Mouse (Mus musculus) forebrain, embryonic 15.5 days (tissue): ENCODE data around the gene Agbl2. TPM values are rescaled to one million over a fixed set of nuclear protein-coding genes. Genes with fewer than 3 reads are reported as not detected.
A peak's percentile ranks its signal among the peaks of the same experiment; 100 is the strongest.
"Not testable (repeated sequence)": the region's sequence is repeated elsewhere in the genome, so short reads cannot be mapped to it uniquely, and the experiment has no call there.

ENCODE experiments used
- ATAC-seq: fragments of 200-750 bp; cut with Nextera tagmentation; replicated peaks from 2 replicates; pipeline ENCODE4 v1.8.0; 2017; ENCODE audit warnings: mild to moderate bottlenecking, moderate TSS enrichment, moderate library complexity
- H3K27ac ChIP-seq: fragments of 300-500 bp; sonication (generic); replicated peaks from 2 replicates; pipeline ENCODE4 v1.5.1; 2015; ENCODE audit warnings: mild to moderate bottlenecking, inconsistent platforms
- H3K27me3 ChIP-seq: fragments of 300-500 bp; sonication (generic); 2 replicates; pipeline ENCODE4 v1.6.1; 2015; ENCODE audit warnings: inconsistent platforms
- H3K36me3 ChIP-seq: fragments of 300-500 bp; sonication (generic); 2 replicates; pipeline ENCODE4 v1.6.1; 2015; ENCODE audit warnings: mild to moderate bottlenecking, inconsistent platforms
- H3K4me1 ChIP-seq: fragments of 300-500 bp; sonication (generic); 2 replicates; pipeline ENCODE4 v1.6.1; 2015; ENCODE audit warnings: inconsistent platforms
- H3K4me2 ChIP-seq: fragments of 300-500 bp; sonication (generic); replicated peaks from 2 replicates; pipeline ENCODE4 v1.6.1; 2015; ENCODE audit warnings: mild to moderate bottlenecking, inconsistent platforms
- H3K4me3 ChIP-seq: fragments of 300-500 bp; sonication (generic); 2 replicates; pipeline ENCODE4 v1.5.1; 2015; ENCODE audit warnings: mild to moderate bottlenecking, inconsistent platforms
- H3K9ac ChIP-seq: fragments of 300-500 bp; sonication (generic); replicated peaks from 2 replicates; pipeline ENCODE4 v1.6.1; 2015; ENCODE audit warnings: mild to moderate bottlenecking, inconsistent platforms
- H3K9me3 ChIP-seq: fragments of 300-500 bp; sonication (generic); 2 replicates; pipeline ENCODE4 v1.6.1; 2016; ENCODE audit warnings: inconsistent platforms
- WGBS: fragments of 180-500 bp; shearing (Covaris S2); methylation state at CpG from one replicate; pipeline ENCODE4 v1.1.7; 2015; ENCODE audit warnings: mixed read lengths; 5-methylcytosine and 5-hydroxymethylcytosine counted together
- polyA plus RNA-seq: library from polyadenylated mRNA; unstranded; fragments of >200 nt; fragmentation: Nextera tagmentation; extraction: Ambion mirVana; gene quantifications from 2 replicates; pipeline ENCODE4 v1.2.1, GENCODE M21; 2015

The Agbl2 gene
- polyA plus RNA-seq, 1 experiment from 2014 or later, result 0.97 TPM

DNA sequence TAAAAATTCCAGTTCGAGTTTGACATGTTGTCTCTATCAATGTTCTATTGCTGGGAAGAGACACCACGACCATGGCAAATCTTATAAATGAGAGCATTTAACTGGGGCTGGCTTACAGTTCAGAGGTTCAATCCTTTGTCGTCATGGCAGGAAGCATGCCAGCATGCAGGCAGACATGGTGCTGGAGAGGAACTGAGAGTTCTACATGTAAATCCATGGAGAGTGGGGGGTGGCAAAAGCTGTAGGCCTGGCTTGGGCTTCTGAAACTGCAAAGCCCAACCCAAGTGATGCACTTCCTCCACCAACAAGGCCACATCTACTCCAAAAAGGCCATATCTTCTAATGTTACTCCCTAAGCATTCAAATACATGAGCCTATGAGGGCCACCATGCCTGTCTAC, 38.4 kb downstream of the Agbl2 start:
- Histone ChIP-seq H3K9me3 (no peaks in the 10 kb centered on the region), H3K4me2 (no peak overlapping the region), H3K36me3 (no peaks in the 10 kb centered on the region), H3K9ac (no peak overlapping the region), H3K27me3 (no peaks in the 10 kb centered on the region), H3K4me1 (no peaks in the 10 kb centered on the region; the same call in 1 of the 2 replicates), H3K27ac (no peak overlapping the region), H3K4me3 (no peak overlapping the region)
- ATAC-seq, result no peak
- WGBS, result 83% methylated on average over 3 of the region's 3 CpGs

DNA sequence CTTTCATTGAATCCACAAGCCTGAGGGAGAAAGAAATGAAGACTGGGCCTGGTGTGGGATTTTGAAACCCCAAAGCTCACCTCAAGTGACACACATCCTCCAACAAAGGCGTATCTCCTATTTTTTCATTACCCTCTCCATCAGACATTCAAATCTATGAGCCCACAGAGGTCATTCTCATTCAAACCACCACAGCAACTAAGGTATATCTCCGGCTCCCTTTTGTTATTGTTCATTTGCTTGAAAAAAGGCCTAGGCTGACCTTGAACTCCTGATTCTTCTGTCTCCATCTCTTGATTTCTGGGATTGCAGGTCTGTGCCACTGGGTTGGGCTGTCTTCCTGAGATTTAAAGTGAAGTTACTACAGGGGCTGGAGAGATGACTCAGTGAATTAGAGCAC, 40.5 kb downstream of the Agbl2 start:
- Histone ChIP-seq H3K4me1 (no peaks in the 10 kb centered on the region; the same call in 1 of the 2 replicates), H3K36me3 (no peaks in the 10 kb centered on the region), H3K27me3 (no peaks in the 10 kb centered on the region), H3K27ac (no peak overlapping the region), H3K9me3 (no peaks in the 10 kb centered on the region), H3K9ac (no peak overlapping the region), H3K4me2 (no peak overlapping the region), H3K4me3 (no peak overlapping the region)
- 78% methylated on average over 2 of the region's 2 CpGs for WGBS
- ATAC-seq, result no peak

DNA sequence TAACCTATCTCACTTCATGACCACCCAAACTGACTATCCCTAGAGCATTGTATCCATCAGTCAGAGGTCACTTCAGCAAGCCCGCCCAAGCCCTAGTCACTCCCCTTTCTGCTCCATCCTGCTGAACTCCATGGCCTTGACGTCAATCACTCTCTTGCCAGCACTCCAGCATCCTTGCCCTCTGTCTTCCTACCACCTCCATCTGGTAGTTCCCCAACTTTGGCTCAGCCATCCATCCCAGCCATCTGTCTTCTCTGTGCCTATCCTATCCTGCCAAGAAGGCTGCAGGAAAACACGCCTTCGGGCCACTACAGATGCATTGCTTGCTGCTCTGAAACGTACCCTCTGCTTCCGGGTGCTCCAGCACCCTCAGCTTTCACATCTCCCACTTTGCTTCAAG, 41.3 kb downstream of the Agbl2 start:
- Histone ChIP-seq H3K27me3 (no peaks in the 10 kb centered on the region), H3K27ac (0 out of 2 replicates have a peak overlapping the region, but pooled peaks have one; percentile 23), H3K9ac (no peak overlapping the region), H3K4me1 (no peaks in the 10 kb centered on the region; the same call in 1 of the 2 replicates), H3K4me2 (no peak overlapping the region), H3K36me3 (no peaks in the 10 kb centered on the region), H3K4me3 (no peak overlapping the region), H3K9me3 (no peaks in the 10 kb centered on the region)
- ATAC-seq, result peak; percentile 81; the same call in 1 of the 2 replicates
- 62% methylated on average over 6 of the region's 6 CpGs for WGBS

DNA sequence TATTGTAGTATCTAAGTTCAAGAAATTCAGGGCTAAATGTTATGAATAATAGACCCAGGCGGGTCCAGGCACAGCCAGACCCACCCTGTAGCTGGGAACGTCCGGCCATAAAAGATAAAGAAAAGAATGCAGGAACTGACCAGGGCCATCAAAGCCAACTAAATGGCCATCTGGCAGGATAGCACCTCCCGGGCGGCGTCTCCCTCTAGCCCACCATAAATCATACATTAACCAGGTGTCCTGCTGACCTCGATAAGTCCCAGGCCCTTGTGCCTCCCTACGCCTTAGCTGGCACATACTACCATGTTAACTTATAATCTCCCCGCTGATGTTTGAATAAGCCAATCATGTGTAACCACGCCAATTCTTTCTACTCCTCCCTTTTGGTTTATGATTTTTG, 42.0 kb downstream of the Agbl2 start:
- H3K4me2 ChIP-seq, H3K4me1 ChIP-seq, H3K4me3 ChIP-seq, H3K27me3 ChIP-seq, H3K9me3 ChIP-seq, ATAC-seq, H3K9ac ChIP-seq, H3K27ac ChIP-seq, H3K36me3 ChIP-seq: not testable (repeated sequence)
- 93% methylated on average over 10 of the region's 10 CpGs for WGBS

DNA sequence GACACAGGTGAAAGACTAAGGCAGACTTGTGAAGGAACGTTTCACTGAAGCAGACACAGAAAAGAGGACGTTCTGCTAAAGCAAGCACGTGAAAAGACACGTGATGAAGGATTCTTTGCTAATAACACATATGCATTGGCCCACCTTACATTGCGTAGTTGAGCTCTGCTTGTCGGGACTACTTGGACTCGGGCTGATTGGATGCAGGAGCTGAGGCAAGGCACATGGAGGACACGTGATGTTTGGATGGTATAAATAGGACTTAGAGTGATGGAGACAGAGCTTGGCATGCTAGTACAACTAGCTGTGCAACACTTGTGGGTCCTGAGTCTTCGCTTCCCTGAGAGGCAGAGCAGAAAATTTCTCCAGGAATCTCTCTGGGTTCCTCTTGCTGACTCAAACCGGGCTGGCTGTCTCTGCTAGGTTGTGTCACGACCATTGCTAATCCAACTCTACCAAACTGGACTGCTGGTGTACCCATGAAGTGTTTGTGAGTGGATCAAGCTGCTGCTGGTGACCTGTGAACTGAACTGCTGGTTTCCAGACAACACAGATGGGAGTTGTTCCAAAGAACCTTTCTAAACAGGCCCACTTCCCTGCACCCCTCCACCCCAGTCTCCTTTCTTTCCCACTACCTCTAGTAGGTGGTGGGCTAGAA, 43.1 kb downstream of the Agbl2 start:
- Histone ChIP-seq H3K4me1 (no peaks in the 10 kb centered on the region; the same call in 1 of the 2 replicates), H3K9ac (no peak overlapping the region), H3K4me2 (no peak overlapping the region), H3K4me3 (no peak overlapping the region), H3K36me3 (no peaks in the 10 kb centered on the region), H3K9me3 (no peaks in the 10 kb centered on the region), H3K27ac (no peak overlapping the region), H3K27me3 (no peaks in the 10 kb centered on the region)
- no peak for ATAC-seq
- WGBS, result 88% methylated on average over 11 of the region's 11 CpGs

DNA sequence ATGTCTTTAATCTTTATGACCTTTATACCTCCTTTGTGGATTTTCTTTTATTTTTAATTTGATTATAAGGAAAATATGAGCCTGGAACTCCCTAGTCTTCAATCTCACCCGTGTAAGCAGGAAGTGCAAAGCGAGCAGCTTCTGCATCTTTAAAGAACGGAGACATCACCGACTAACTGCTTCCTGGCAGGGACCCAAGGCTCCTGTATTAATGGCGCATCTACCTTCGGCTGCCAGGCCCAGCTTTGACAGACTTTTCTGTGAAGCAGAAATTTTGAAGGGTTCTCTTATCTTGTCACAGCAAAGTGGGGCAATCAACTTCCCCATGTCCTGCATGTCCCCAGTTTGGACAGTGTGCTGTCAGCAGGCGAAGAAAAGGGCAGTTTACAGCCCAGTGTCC, 46.2 kb downstream of the Agbl2 start:
- Histone ChIP-seq H3K9me3 (no peaks in the 10 kb centered on the region), H3K27ac (no peak overlapping the region), H3K36me3 (no peaks in the 10 kb centered on the region), H3K9ac (no peak overlapping the region), H3K4me2 (no peak overlapping the region), H3K4me1 (no peaks in the 10 kb centered on the region; the same call in 1 of the 2 replicates), H3K4me3 (no peak overlapping the region), H3K27me3 (no peaks in the 10 kb centered on the region)
- ATAC-seq, result no peak
- WGBS, result 53% methylated on average over 7 of the region's 7 CpGs

DNA sequence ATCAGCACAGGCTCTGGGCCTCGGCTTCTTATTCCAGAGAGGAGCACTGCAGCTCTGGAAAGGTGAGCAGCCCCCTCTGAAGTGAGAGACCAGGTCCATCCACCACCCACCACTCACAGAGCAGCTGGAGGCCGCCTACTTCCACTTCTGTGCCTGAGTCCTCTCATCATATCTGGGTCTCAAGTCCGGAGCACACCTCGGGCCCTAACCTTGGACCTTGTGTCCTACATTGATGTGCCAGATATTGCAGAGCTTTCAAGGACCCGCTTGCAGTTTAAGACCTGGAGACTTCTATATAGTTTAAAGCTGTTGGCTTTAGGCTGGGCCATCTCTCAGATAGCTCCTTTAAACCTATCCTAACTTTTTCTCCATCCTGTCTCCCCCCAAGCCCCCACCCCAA, 51.0 kb downstream of the Agbl2 start:
- Histone ChIP-seq H3K36me3 (no peaks in the 10 kb centered on the region), H3K4me1 (no peaks in the 10 kb centered on the region), H3K27me3 (no peaks in the 10 kb centered on the region), H3K4me2 (no peak overlapping the region), H3K9ac (no peak overlapping the region), H3K4me3 (no peak overlapping the region), H3K9me3 (no peaks in the 10 kb centered on the region), H3K27ac (no peak overlapping the region)
- no peak for ATAC-seq
- WGBS, result 86% methylated on average over 5 of the region's 5 CpGs

DNA sequence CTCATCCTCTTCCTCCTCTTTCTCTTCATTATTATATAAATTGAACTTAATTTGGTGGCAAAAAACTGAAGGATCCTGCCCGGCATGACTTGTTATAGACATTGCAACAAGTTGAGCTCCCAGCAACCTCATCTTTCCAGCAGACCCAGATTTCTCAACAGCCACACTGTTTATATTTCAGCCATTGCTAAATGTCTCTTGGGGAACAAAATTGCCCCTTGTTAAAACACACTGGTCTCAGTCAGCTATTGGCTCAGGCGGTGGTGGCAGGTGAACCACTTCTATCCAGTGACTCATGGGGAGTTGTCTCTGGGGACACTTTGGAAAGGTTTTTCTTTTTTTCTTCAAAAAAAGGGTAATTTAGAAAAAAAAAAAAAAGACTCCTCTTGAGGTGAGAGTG, 56.1 kb downstream of the Agbl2 start:
- Histone ChIP-seq H3K36me3 (no peaks in the 10 kb centered on the region), H3K4me1 (no peaks in the 10 kb centered on the region), H3K27me3 (no peaks in the 10 kb centered on the region), H3K9ac (no peak overlapping the region), H3K27ac (no peak overlapping the region), H3K4me2 (no peak overlapping the region), H3K4me3 (no peak overlapping the region), H3K9me3 (no peaks in the 10 kb centered on the region)
- ATAC-seq, result no peak
- WGBS, result 88% methylated on average over 2 of the region's 2 CpGs

DNA sequence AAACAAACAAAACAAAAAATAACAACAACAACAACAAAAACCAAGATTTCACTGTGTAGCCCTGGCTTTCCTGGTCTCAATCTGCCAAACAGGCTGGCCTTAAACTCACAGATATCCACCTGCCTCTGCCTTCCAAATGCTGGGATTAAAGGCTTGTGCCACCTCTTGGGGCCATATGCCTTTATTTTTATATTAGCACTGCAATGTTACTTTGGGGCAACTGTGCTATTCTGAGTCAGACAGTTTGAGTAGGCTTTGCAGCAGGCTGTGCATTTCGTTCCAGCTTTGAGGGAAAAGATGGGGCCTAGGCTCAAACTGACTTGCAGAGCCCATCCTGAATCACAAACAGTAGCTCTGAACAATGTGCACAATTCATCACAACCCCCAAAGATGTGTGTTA, 61.1 kb downstream of the Agbl2 start:
- Histone ChIP-seq H3K9me3 (no peaks in the 10 kb centered on the region), H3K36me3 (no peaks in the 10 kb centered on the region), H3K27me3 (no peaks in the 10 kb centered on the region), H3K4me3 (no peak overlapping the region), H3K4me1 (peaks cover 16% of the 10 kb centered on the region), H3K9ac (no peak overlapping the region), H3K27ac (no peak overlapping the region), H3K4me2 (no peak overlapping the region)
- WGBS, result 67% methylated on average over 1 of the region's 1 CpGs
- no peak for ATAC-seq

DNA sequence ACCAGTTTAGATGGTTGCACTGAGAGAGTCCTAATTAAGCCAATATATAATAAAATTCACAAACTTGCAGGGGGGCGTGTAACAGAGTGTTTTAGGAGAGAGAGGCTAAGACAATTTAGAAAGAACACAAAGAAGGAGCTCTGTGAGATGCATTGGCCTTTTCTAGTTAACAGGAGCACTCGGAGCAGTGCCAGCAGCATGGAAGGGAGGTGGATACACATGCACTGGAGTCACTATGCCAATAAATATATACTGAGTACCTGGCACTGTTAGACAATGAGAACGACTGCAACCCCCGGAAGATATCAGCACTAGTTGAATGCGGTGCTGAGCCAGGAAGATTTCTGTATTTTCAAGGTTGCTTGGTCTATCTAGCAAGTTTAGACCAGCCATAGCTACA, 61.7 kb downstream of the Agbl2 start:
- H3K4me2 ChIP-seq, result no peak overlapping the region
- no peak overlapping the region for H3K9ac ChIP-seq
- no peak overlapping the region for H3K4me3 ChIP-seq
- peaks cover 22% of the 10 kb centered on the region for H3K4me1 ChIP-seq
- WGBS, result 81% methylated on average over 5 of the region's 5 CpGs
- no peaks in the 10 kb centered on the region; the same call in 1 of the 2 replicates for H3K36me3 ChIP-seq
- H3K9me3 ChIP-seq, result no peaks in the 10 kb centered on the region
- ATAC-seq, result no peak
- no peak overlapping the region for H3K27ac ChIP-seq
- H3K27me3 ChIP-seq, result no peaks in the 10 kb centered on the region

DNA sequence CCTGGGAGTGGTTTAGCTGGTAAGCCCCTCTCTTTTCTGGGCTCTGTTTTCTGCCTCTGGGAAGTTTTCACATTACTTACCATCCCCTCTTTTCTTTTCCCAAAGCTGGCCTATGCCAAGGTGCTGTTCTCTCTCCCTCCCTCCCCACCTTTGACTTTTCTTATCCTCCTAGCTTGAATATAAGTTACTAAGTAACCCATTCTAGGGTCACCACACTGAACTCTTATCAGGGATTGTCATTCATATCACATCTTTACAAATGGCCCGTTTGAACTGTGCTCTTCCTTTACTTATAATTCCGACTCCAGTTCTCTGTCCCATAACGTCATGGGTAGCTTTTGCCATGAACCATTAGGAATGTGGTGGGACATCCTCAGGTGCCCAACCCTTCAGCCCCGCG, 62.7 kb downstream of the Agbl2 start:
- Histone ChIP-seq H3K4me2 (no peak overlapping the region), H3K27me3 (no peaks in the 10 kb centered on the region), H3K9ac (no peak overlapping the region), H3K4me3 (no peak overlapping the region), H3K9me3 (no peaks in the 10 kb centered on the region), H3K36me3 (peaks cover 1% of the 10 kb centered on the region; the same call in 1 of the 2 replicates), H3K4me1 (peaks cover 24% of the 10 kb centered on the region), H3K27ac (no peak overlapping the region)
- 80% methylated on average over 5 of the region's 5 CpGs for WGBS
- ATAC-seq, result no peak

DNA sequence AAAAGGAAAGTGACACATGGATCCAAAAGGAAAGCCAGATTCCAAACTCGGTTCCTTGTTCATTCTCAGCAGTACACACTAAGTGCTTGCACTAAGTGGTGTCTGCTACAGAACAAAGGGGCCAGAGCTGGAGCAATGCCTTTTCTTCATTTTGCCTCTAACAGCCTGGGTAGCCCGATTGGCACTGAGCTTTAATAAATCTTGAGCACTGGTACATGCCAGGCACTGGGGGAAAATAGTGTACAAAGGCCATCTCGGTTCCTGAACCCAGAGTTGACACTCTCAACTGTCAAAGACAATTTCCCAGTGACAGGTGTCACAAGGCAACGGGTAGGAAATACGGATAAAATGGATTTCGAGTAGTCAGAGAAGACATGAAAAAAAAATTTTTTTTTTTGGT, 63.6 kb downstream of the Agbl2 start:
- peak; percentile 6; the same call in 1 of the 2 replicates for ATAC-seq
- Histone ChIP-seq H3K4me3 (peak overlapping the region; percentile 79), H3K4me2 (peak overlapping the region; percentile 73), H3K36me3 (peaks cover 11% of the 10 kb centered on the region), H3K4me1 (peaks cover 24% of the 10 kb centered on the region), H3K9ac (peak overlapping the region; percentile 63), H3K27me3 (no peaks in the 10 kb centered on the region), H3K27ac (peak overlapping the region; percentile 90), H3K9me3 (no peaks in the 10 kb centered on the region)
- WGBS, result 44% methylated on average over 6 of the region's 6 CpGs

DNA sequence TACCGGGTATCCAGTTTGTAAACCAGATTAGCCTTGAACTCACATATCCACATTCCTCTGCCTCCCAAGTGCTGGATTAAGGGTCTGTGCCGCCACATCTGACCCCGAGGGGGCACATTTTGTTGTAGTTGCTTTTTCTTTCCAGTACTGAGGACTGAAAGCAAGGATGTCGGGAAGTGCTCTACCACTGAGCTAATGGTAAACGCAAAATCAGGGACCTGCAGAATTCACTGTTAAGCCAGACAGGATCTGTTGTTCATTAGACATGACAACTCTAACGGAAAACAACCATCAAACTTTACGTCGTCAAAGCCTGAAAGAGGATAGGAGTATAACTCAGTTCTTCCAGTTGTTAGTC, 64.0 kb downstream of the Agbl2 start:
- H3K4me1 ChIP-seq, result peaks cover 24% of the 10 kb centered on the region
- H3K9ac ChIP-seq, result peak overlapping the region; percentile 63
- peaks cover 15% of the 10 kb centered on the region for H3K36me3 ChIP-seq
- peak overlapping the region; percentile 90 for H3K27ac ChIP-seq
- no peaks in the 10 kb centered on the region for H3K27me3 ChIP-seq
- no peaks in the 10 kb centered on the region for H3K9me3 ChIP-seq
- 2% methylated on average over 8 of the region's 8 CpGs for WGBS
- peak overlapping the region; percentile 79 for H3K4me3 ChIP-seq
- ATAC-seq, result peak; percentile 47
- H3K4me2 ChIP-seq, result peak overlapping the region; percentile 73
